Mouse (Mus musculus) kidney, postnatal 0 days (tissue): ENCODE measurements at regions not wholly inside any gene's neighbourhood (a gene's known extent, or its start where the extent isn't known, plus 50 kb on each side); places are given as distances from the start of the nearest gene placed in this dataset.
A peak's percentile ranks its signal among the peaks of the same experiment; 100 is the strongest.
"Not testable (repeated sequence)": the region's sequence is repeated elsewhere in the genome, so short reads cannot be mapped to it uniquely, and the experiment has no call there.

ENCODE experiments used
- ATAC-seq: fragments of 200-750 bp; cut with Nextera tagmentation; replicated peaks from 2 replicates; pipeline ENCODE4 v1.8.0; 2017; ENCODE audit warnings: low read depth, moderate number of reproducible peaks, moderate TSS enrichment, moderate library complexity; ENCODE audit not compliant: low FRiP score
- DNase-seq: peaks from one replicate; pipeline ENCODE4 v3.0.0-alpha.2; 2016; ENCODE audit warnings: low spot score
- H3K27ac ChIP-seq: fragments of 300-500 bp; sonication (generic); 2 replicates; pipeline ENCODE4 v1.5.1; 2014; ENCODE audit warnings: mild to moderate bottlenecking
- H3K27me3 ChIP-seq: fragments of 300-500 bp; sonication (generic); 2 replicates; pipeline ENCODE4 v1.6.1; 2014; ENCODE audit warnings: low read length, mixed read lengths; ENCODE audit not compliant: insufficient read depth
- H3K36me3 ChIP-seq: fragments of 300-500 bp; sonication (generic); 2 replicates; pipeline ENCODE4 v1.6.1; 2014; ENCODE audit warnings: low read length, mixed read lengths; ENCODE audit not compliant: insufficient read depth
- H3K4me1 ChIP-seq: fragments of 300-500 bp; sonication (generic); replicated peaks from 2 replicates; pipeline ENCODE4 v1.6.1; 2014; ENCODE audit warnings: antibody characterized with exemption, low read length, mixed read lengths; ENCODE audit not compliant: insufficient read depth
- H3K4me2 ChIP-seq: fragments of 300-500 bp; sonication (generic); 2 replicates; pipeline ENCODE4 v1.6.1; 2014; ENCODE audit warnings: mild to moderate bottlenecking, low read length, moderate library complexity, mixed read lengths
- H3K4me3 ChIP-seq: fragments of 300-500 bp; sonication (generic); replicated peaks from 2 replicates; pipeline ENCODE4 v1.5.1; 2014; ENCODE audit warnings: low read depth, low read length
- H3K9ac ChIP-seq: fragments of 300-500 bp; sonication (generic); 2 replicates; pipeline ENCODE4 v1.6.1; 2014; ENCODE audit warnings: low read depth, low read length
- H3K9me3 ChIP-seq: fragments of 300-500 bp; sonication (generic); replicated peaks from 2 replicates; pipeline ENCODE4 v1.6.1; 2016; ENCODE audit warnings: low read length, inconsistent platforms, mixed read lengths
- CTCF ChIP-seq: IDR thresholded peaks from 2 replicates; pipeline ENCODE4 v1.5.1; 2016; ENCODE audit warnings: antibody characterized with exemption, low read depth, mild to moderate bottlenecking, moderate library complexity
- WGBS: fragments of 180-500 bp; shearing (Covaris S2); extraction: QIAGEN DNeasy Blood & Tissue Kit; methylation state at CpG from one replicate; pipeline ENCODE4 v1.1.7; 2014; 5-methylcytosine and 5-hydroxymethylcytosine counted together

DNA sequence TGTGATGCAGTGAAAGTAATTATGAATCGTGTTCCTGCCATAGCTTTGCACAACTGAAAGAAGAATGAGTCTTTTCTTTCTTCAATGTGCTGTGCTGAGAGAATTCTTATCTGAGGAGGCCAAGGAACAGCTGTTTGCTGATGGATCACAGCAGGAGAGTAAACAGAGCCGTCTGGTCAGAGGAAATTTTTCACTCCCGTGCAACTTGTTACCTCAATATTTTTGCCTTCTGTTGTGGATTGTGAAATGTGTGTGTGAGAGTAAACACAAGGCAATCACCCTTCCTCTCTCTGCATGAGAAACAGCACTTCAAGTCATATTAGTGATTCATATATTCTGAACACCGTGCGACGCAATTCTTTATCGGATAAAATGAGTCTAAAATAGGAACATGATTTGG is 171.9 kb downstream of the Epm2a start:
- H3K27ac ChIP-seq: no peak overlapping the region
- DNase-seq: no peak
- TF ChIP-seq CTCF: no peak
- no peak overlapping the region for H3K4me3 ChIP-seq
- H3K9me3 ChIP-seq: no peaks in the 10 kb centered on the region
- no peaks in the 10 kb centered on the region for H3K4me1 ChIP-seq
- H3K36me3 ChIP-seq: no peaks in the 10 kb centered on the region
- WGBS: 70% methylated on average over 7 of the region's 7 CpGs
- ATAC-seq: no peak
- H3K9ac ChIP-seq: no peak overlapping the region
- no peaks in the 10 kb centered on the region for H3K27me3 ChIP-seq
- H3K4me2 ChIP-seq: no peak overlapping the region

DNA sequence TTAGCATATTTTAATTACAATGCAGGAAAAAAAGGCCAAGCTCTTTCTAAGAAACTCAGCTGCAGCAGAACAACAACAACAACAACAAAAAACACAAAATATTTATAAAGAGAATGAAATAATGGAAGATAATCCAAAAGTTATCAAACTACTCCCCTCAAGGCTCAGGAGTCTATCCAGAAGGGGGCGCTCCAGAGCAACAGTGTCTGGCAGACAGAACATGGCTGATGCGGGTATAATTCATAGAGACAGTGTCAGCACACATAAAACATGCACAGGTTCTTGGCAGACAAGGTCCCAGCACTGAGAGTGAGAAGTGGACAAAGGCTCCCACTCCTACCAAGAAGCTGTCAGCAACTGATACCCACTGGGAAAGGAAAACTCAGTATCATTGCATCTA is 173.9 kb downstream of the Epm2a start:
- H3K27me3 ChIP-seq: no peaks in the 10 kb centered on the region
- no peaks in the 10 kb centered on the region for H3K9me3 ChIP-seq
- ATAC-seq: no peak
- no peaks in the 10 kb centered on the region for H3K4me1 ChIP-seq
- no peak overlapping the region for H3K4me3 ChIP-seq
- no peaks in the 10 kb centered on the region for H3K36me3 ChIP-seq
- peak; percentile 3 for DNase-seq
- H3K9ac ChIP-seq: no peak overlapping the region
- no peak overlapping the region for H3K27ac ChIP-seq
- no peak overlapping the region for H3K4me2 ChIP-seq
- TF ChIP-seq CTCF: peak; percentile 36; the same call in 1 of the 2 replicates
- 39% methylated on average over 2 of the region's 2 CpGs for WGBS

- Histone ChIP-seq H3K27me3 (no peaks in the 10 kb centered on the region), H3K4me2 (no peak overlapping the region), H3K27ac (no peak overlapping the region), H3K4me1 (no peaks in the 10 kb centered on the region), H3K9me3 (no peaks in the 10 kb centered on the region), H3K4me3 (no peak overlapping the region), H3K9ac (no peak overlapping the region), H3K36me3 (no peaks in the 10 kb centered on the region)
- DNase-seq (no peak), ATAC-seq (no peak)
- WGBS: 88% methylated on average over 1 of the region's 1 CpGs
- no peak for TF ChIP-seq CTCF
These were observed 188.1 kb downstream of the Epm2a start for GRCm38 (mm10) chr10:11531343-11531742.

DNA sequence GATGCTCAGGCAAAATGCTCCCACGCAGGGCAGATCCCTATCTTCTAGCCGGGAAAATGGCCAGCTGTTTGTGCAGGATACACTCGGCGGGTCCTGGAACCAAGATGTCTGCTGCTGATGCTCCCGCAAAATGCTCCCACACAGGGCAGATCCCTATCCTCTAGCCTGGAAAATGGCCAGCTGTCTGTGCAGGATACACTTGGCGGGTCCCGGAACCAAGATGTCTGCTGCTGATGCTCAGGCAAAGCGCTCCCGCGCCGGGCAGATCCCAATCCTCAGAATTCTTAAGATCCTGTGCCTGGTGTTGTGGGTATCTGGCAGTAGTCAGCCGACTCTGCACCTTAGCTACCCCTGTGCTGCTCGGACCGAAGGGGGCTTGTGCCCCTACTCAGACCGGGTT is 212.2 kb downstream of the Epm2a start:
- not testable (repeated sequence) for H3K4me1 ChIP-seq, H3K9ac ChIP-seq, H3K36me3 ChIP-seq, H3K4me3 ChIP-seq, DNase-seq, H3K9me3 ChIP-seq, H3K27me3 ChIP-seq, ATAC-seq, H3K4me2 ChIP-seq, H3K27ac ChIP-seq
- 89% methylated on average over 15 of the region's 15 CpGs for WGBS

GRCm38 (mm10) chr10:11570523-11571055 is 227.4 kb downstream of the Epm2a start:
- H3K4me1 ChIP-seq: no peaks in the 10 kb centered on the region
- 70% methylated on average over 4 of the region's 4 CpGs for WGBS
- no peaks in the 10 kb centered on the region for H3K9me3 ChIP-seq
- no peak for DNase-seq
- H3K27me3 ChIP-seq: no peaks in the 10 kb centered on the region
- TF ChIP-seq CTCF: no peak
- no peak overlapping the region for H3K4me3 ChIP-seq
- H3K4me2 ChIP-seq: no peak overlapping the region
- no peak for ATAC-seq
- H3K9ac ChIP-seq: no peak overlapping the region
- no peaks in the 10 kb centered on the region for H3K36me3 ChIP-seq
- H3K27ac ChIP-seq: no peak overlapping the region

DNA sequence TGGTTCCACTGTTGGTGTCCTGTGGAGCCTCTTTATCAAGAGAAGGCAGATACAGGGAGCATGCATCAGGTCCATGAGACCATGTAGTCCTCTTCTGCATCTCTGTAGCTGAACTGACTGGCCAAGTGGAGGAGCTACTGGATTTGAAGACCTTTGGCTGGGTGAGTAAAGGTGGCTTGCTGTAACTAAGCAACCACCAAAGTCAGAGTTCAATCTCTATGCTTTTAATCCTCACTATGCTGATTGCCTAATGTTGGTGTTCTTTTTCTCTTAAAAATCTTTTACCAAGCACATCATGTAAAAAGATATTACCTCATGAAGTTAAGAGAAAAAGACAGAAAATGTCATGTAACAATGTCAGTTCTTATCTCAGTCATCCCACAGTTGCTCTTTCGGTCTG is 265.2 kb downstream of the Epm2a start:
- TF ChIP-seq CTCF: no peak
- H3K4me1 ChIP-seq: no peaks in the 10 kb centered on the region
- H3K27ac ChIP-seq: no peak overlapping the region
- H3K9ac ChIP-seq: no peak overlapping the region
- H3K4me2 ChIP-seq: no peak overlapping the region
- no peak overlapping the region for H3K4me3 ChIP-seq
- no peak for ATAC-seq
- no peaks in the 10 kb centered on the region for H3K36me3 ChIP-seq
- H3K9me3 ChIP-seq: no peaks in the 10 kb centered on the region
- DNase-seq: no peak
- H3K27me3 ChIP-seq: no peaks in the 10 kb centered on the region
- 100% methylated on average over 1 of the region's 1 CpGs for WGBS

- H3K27ac ChIP-seq, H3K4me3 ChIP-seq, H3K9me3 ChIP-seq, H3K36me3 ChIP-seq, ATAC-seq, DNase-seq, H3K27me3 ChIP-seq, H3K4me2 ChIP-seq, H3K9ac ChIP-seq, H3K4me1 ChIP-seq: not testable (repeated sequence)
- WGBS: 94% methylated on average over 16 of the region's 20 CpGs
These were observed 265.9 kb downstream of the Epm2a start for GRCm38 (mm10) chr10:11609092-11609491.
